7 mouse cellular contexts compared by ENCODE assay signal in genomic region chr4:138972139-138972826, GRCm38 (mm10). TPM values are rescaled to one million over a fixed set of nuclear protein-coding genes. Genes with fewer than 3 reads are reported as not detected.
A peak's percentile ranks its signal among the peaks of the same experiment; 100 is the strongest.
DNase-seq lines count a peak whose midpoint lies in the region; ATAC-seq and TF ChIP-seq lines count a peak whose summit lies in the region.

No protein-coding gene starts in this region.

- H3K9me3 ChIP-seq in forebrain, postnatal 0 days (ENCODE audit: low read length) = no peaks in the 10 kb centered on the region
- H3K9me3 ChIP-seq in hindbrain, embryonic 11.5 days (ENCODE audit: control insufficient read depth, low read length) = no peaks in the 10 kb centered on the region

- no peaks in the 10 kb centered on the region for H3K36me3 ChIP-seq in forebrain, postnatal 0 days (ENCODE audit: insufficient read depth)
- H3K36me3 ChIP-seq in hindbrain, embryonic 11.5 days (ENCODE audit: control insufficient read depth, insufficient read depth, low read length) = no peaks in the 10 kb centered on the region
- no peaks in the 10 kb centered on the region for H3K36me3 ChIP-seq in spleen, adult 2 months (ENCODE audit: control insufficient read depth, insufficient read depth, low read length)

- no peaks in the 10 kb centered on the region for H3K27me3 ChIP-seq in forebrain, postnatal 0 days (ENCODE audit: insufficient read depth, low read length)
- H3K27me3 ChIP-seq in hindbrain, embryonic 11.5 days (ENCODE audit: control insufficient read depth, insufficient read depth, low read length) = no peaks in the 10 kb centered on the region
- H3K27me3 ChIP-seq in spleen, adult 2 months (ENCODE audit: control insufficient read depth, insufficient read depth, low read length) = no peaks in the 10 kb centered on the region

- peak overlapping the region; percentile 90 for H3K4me2 ChIP-seq in forebrain, postnatal 0 days (ENCODE audit: low read depth)
- H3K4me2 ChIP-seq in hindbrain, embryonic 11.5 days (replicated peaks; ENCODE audit: low read depth, low read length) = peak overlapping the region; percentile 98

- TF ChIP-seq CTCF in forebrain, postnatal 0 days (IDR thresholded peaks at IDR 0.05; ENCODE audit: low read depth) = peak; percentile 42
- no peak for TF ChIP-seq CTCF in spleen, adult 2 months (IDR thresholded peaks at IDR 0.05; ENCODE audit: extremely low read depth, insufficient read depth, insufficient read length, insufficient replicate concordance)

- ATAC-seq in forebrain, postnatal 0 days = peak; percentile 66
- ATAC-seq in hindbrain, embryonic 11.5 days (ENCODE audit: low FRiP score) = no peak
- ATAC-seq in megakaryocyte progenitor cell, adult 5-6 weeks (replicated peaks; ENCODE audit: poor library complexity) = peak; percentile 53

- peak overlapping the region; percentile 41; the same call in 1 of the 2 replicates for H3K4me3 ChIP-seq in forebrain, postnatal 0 days (ENCODE audit: low read depth, low read length)
- peak overlapping the region; percentile 45 for H3K4me3 ChIP-seq in hindbrain, embryonic 11.5 days (ENCODE audit: low read depth, low read length)
- peak overlapping the region; percentile 91 for H3K4me3 ChIP-seq in spleen, adult 2 months (ENCODE audit: extremely low read depth, insufficient read depth, insufficient read length)

- H3K9ac ChIP-seq in forebrain, postnatal 0 days = peak overlapping the region; percentile 61; the same call in 1 of the 2 replicates
- H3K9ac ChIP-seq in hindbrain, embryonic 11.5 days (ENCODE audit: low read depth, low read length) = peak overlapping the region; percentile 67

- 0 out of 2 replicates have a peak, but pooled peaks cover 3% of the 10 kb centered on the region for H3K4me1 ChIP-seq in forebrain, postnatal 0 days (ENCODE audit: insufficient read depth)
- H3K4me1 ChIP-seq in hindbrain, embryonic 11.5 days (replicated peaks; ENCODE audit: control insufficient read depth, insufficient read depth, low read length) = no peaks in the 10 kb centered on the region
- peaks cover 6% of the 10 kb centered on the region; the same call in 1 of the 2 replicates for H3K4me1 ChIP-seq in spleen, adult 2 months (ENCODE audit: control insufficient read depth, insufficient read depth, insufficient read length)

- peak; percentile 90 for DNase-seq in MN1 (ENCODE audit: low spot score)
- DNase-seq in brain, adult 2 months (ENCODE audit: low read depth, low spot score) = peak; percentile 80
- peak; percentile 57 for DNase-seq in forebrain, postnatal 0 days
- DNase-seq in hindbrain, embryonic 11.5 days (ENCODE audit: low spot score) = peak; percentile 45
- peak; percentile 27 to 56 for DNase-seq in left cerebral cortex, adult 9 months (ENCODE audit: low spot score in 2 of 2)
- DNase-seq in spleen, adult 2 months (ENCODE audit: low read depth in 1 of 2, low spot score in 2 of 2) = peak; percentile 27 to 28

- TF ChIP-seq POLR2A in spleen, adult 2 months (IDR thresholded peaks at IDR 0.05; ENCODE audit: low read depth, low read length) = peak; percentile 62

- 23% methylated on average over 20 of the region's 20 CpGs for WGBS in forebrain, postnatal 0 days
- 22% methylated on average over 20 of the region's 20 CpGs for WGBS in hindbrain, embryonic 11.5 days
- WGBS in spleen, adult 2 months = 5% methylated on average over 20 of the region's 20 CpGs

- peak overlapping the region; percentile 10; the same call in 1 of the 2 replicates for H3K27ac ChIP-seq in forebrain, postnatal 0 days (ENCODE audit: low read depth, low read length)
- no peak overlapping the region for H3K27ac ChIP-seq in hindbrain, embryonic 11.5 days (ENCODE audit: low read depth, low read length)
- H3K27ac ChIP-seq in spleen, adult 2 months (ENCODE audit: insufficient read depth, low read length) = peak overlapping the region; percentile 91

RNA-seq across cellular contexts. Expression of gene Tmco4, which starts 0.4 kb away (rescaled TPM):
- total RNA-seq in forebrain, postnatal 0 days (2014; rRNA removed) = 1.5 and 4.0 TPM in 2 replicates
- polyA plus RNA-seq in forebrain, postnatal 0 days (2015; fragmentation: Nextera tagmentation; extraction: Ambion mirVana) = 1.4 and 1.5 TPM in 2 replicates
- 0.61 and 1.3 TPM in 2 replicates for polyA plus RNA-seq in hindbrain, embryonic 11.5 days (2014; fragmentation: Nextera tagmentation; extraction: Ambion mirVana)
- 8.3 and 9.5 TPM in 2 replicates for total RNA-seq in megakaryocyte progenitor cell, adult 5-6 weeks (2015)
- 19.6 and 26.9 TPM in 2 replicates for total RNA-seq in megakaryocyte progenitor cell, adult 5-6 weeks (2017)
- 18.4 and 21.8 TPM in 2 replicates for polyA plus RNA-seq in spleen, adult 2 months (2012; rRNA removed)

RNA-seq across cellular contexts. Expression of gene Rnf186, which starts 5.4 kb away (rescaled TPM):
- total RNA-seq in forebrain, postnatal 0 days (2014; rRNA removed) = not detected in 2 replicates
- not detected in 2 replicates for polyA plus RNA-seq in forebrain, postnatal 0 days (2015; fragmentation: Nextera tagmentation; extraction: Ambion mirVana)
- polyA plus RNA-seq in hindbrain, embryonic 11.5 days (2014; fragmentation: Nextera tagmentation; extraction: Ambion mirVana) = not detected in 2 replicates
- not detected in 2 replicates for total RNA-seq in megakaryocyte progenitor cell, adult 5-6 weeks (2015)
- total RNA-seq in megakaryocyte progenitor cell, adult 5-6 weeks (2017) = not detected in 2 replicates
- 0.06 and 0.07 TPM in 2 replicates for polyA plus RNA-seq in spleen, adult 2 months (2012; rRNA removed)

RNA-seq across cellular contexts. Expression of gene Otud3, which starts 58.5 kb away (rescaled TPM):
- 10.5 and 13.1 TPM in 2 replicates for total RNA-seq in forebrain, postnatal 0 days (2014; rRNA removed)
- polyA plus RNA-seq in forebrain, postnatal 0 days (2015; fragmentation: Nextera tagmentation; extraction: Ambion mirVana) = 2.6 and 2.8 TPM in 2 replicates
- 3.1 and 3.5 TPM in 2 replicates for polyA plus RNA-seq in hindbrain, embryonic 11.5 days (2014; fragmentation: Nextera tagmentation; extraction: Ambion mirVana)
- 1.9 and 3.9 TPM in 2 replicates for total RNA-seq in megakaryocyte progenitor cell, adult 5-6 weeks (2015)
- total RNA-seq in megakaryocyte progenitor cell, adult 5-6 weeks (2017) = 8.6 and 8.9 TPM in 2 replicates
- polyA plus RNA-seq in spleen, adult 2 months (2012; rRNA removed) = 3.6 and 4.3 TPM in 2 replicates

Comparison
In these comparisons a context has a peak if more than half of its experiments do, and no peak if none do; other contexts are left out.
1. DNase-seq: peak in every context shown above with its lines; median percentile 90 in MN1; 80 in brain, adult 2 months; 57 in forebrain, postnatal 0 days; 45 in hindbrain, embryonic 11.5 days; 42 in left cerebral cortex, adult 9 months; 28 in spleen, adult 2 months.
2. H3K4me3 ChIP-seq: peak in every context shown above with its lines; median percentile 91 in spleen, adult 2 months; 45 in hindbrain, embryonic 11.5 days; 41 in forebrain, postnatal 0 days.